Mouse (Mus musculus) frontal cortex, postnatal 10 days (tissue): ENCODE data around the gene Naga.

Experiments used
- DNase-seq, 2 experiments: peaks; one replicate each; pipeline ENCODE4 v3.0.0; 2022; ENCODE audit warnings: low spot score in 2 of 2, mixed read lengths in 1 of 2

The Naga gene

GRCm38 (mm10) chr15:82339150-82339549, 425 bp upstream of the Naga start:
- no peak for DNase-seq

GRCm38 (mm10) chr15:82337875-82338274, 850 bp downstream of the Naga start:
- no peak for DNase-seq

GRCm38 (mm10) chr15:82336629-82337028, 2.1 kb downstream of the Naga start:
- no peak for DNase-seq

- no peak for DNase-seq
Observed at GRCm38 (mm10) chr15:82335194-82335593, 3.5 kb downstream of the Naga start.

- DNase-seq: no peak
Observed at GRCm38 (mm10) chr15:82325382-82325781, 13.3 kb downstream of the Naga start.

GRCm38 (mm10) chr15:82322195-82322594, 16.5 kb downstream of the Naga start:
- no peak for DNase-seq

GRCm38 (mm10) chr15:82319613-82320012, 19.1 kb downstream of the Naga start:
- DNase-seq: no peak

- no peak for DNase-seq
Observed at GRCm38 (mm10) chr15:82317839-82318238, 20.9 kb downstream of the Naga start.

- no peak for DNase-seq
Observed at GRCm38 (mm10) chr15:82308416-82308815, 30.3 kb downstream of the Naga start.

GRCm38 (mm10) chr15:82307107-82307506, 31.6 kb downstream of the Naga start:
- DNase-seq: no peak

GRCm38 (mm10) chr15:82298764-82299561, 39.8 kb downstream of the Naga start, which contains the start of gene Wbp2nl:
TSS of gene Wbp2nl (plus strand) at chr15:82298954.
- DNase-seq: no peak

GRCm38 (mm10) chr15:82294059-82294458, 44.7 kb downstream of the Naga start:
- DNase-seq: no peak

- no peak for DNase-seq
Observed at GRCm38 (mm10) chr15:82293271-82293711, 45.4 kb downstream of the Naga start.

- DNase-seq: peak in 1 of 2 experiments; percentile 10
Observed at GRCm38 (mm10) chr15:82292851-82293250, 45.9 kb downstream of the Naga start.

- no peak for DNase-seq
Observed at GRCm38 (mm10) chr15:82290252-82290651, 48.5 kb downstream of the Naga start.

GRCm38 (mm10) chr15:82286157-82286556, 52.6 kb downstream of the Naga start:
- DNase-seq: no peak

- no peak for DNase-seq
Observed at GRCm38 (mm10) chr15:82280638-82281037, 58.1 kb downstream of the Naga start.
